Comparison of ENCODE assay signal across 12 mouse cellular contexts in the genomic region with DNA sequence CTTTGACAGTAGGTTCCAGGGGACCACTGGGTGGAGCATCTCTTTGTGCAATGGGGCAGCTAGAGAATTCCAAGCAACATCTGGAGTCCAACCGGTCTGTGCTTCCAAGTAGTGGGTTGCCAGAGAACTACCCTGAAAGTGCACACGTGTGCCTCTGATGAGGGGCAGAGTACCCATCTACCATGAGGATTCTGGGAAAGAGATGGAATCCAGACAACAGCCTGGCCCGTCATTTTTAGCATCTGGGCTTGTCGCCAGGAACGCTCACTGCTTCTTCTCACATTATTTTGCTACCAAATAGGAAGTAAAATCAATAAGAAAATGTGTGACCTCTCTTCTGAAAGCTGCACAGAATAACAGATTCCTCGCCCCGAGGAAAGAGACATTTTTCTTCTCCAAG.
A peak's percentile ranks its signal among the peaks of the same experiment; 100 is the strongest.
DNase-seq lines count a peak whose midpoint lies in the region; TF ChIP-seq lines count a peak whose summit lies in the region.
"Had no signal": no experiment of that assay in that cellular context is flagged by ENCODE, and none has a peak within 500 bp of the region (broad histone marks: within the 10 kb centered on the region; RNA-seq: fewer than 3 reads in every experiment).

No protein-coding gene starts in this region.

- no peak for TF ChIP-seq CTCF in layer of hippocampus, adult 2 months (conservative IDR thresholded peaks at IDR 0.05)

- peak overlapping the region; percentile 71 for H3K27ac ChIP-seq in layer of hippocampus, adult 2 months
- H3K27ac ChIP-seq: limb, embryonic 15.5 days; neural tube, embryonic 13.5 days had no signal

- H3K4me3 ChIP-seq in layer of hippocampus, adult 2 months, result no peak overlapping the region
- H3K4me3 ChIP-seq: heart, embryonic 12.5 days; limb, embryonic 15.5 days; megakaryocyte, embryonic 14.5 days; neural tube, embryonic 13.5 days had no signal

- DNase-seq in cerebellum, postnatal 25 days, result peak; percentile 17 to 48
- DNase-seq in cerebellum, adult 11-12 months, result no peak
- DNase-seq in kidney, postnatal 4 days, result peak; percentile 18 to 25
- no peak for DNase-seq in kidney, adult 8-10 months
- peak; percentile 63 to 73 for DNase-seq in layer of hippocampus, adult 2 months (ENCODE audit: low spot score in 2 of 2)
- DNase-seq in right cerebral cortex, postnatal 14 days, result peak; percentile 49
- DNase-seq in liver, result no peak
- no peak for DNase-seq in ovary, postnatal 14 days (ENCODE audit: low spot score)

Comparison
In these comparisons a context has a peak if more than half of its experiments do, and no peak if none do; other contexts are left out.
1. DNase-seq: peak in cerebellum, postnatal 25 days (2 of 2), kidney, postnatal 4 days (2 of 2), layer of hippocampus, adult 2 months (2 of 2) and right cerebral cortex, postnatal 14 days (single experiment); none in cerebellum, adult 11-12 months (single experiment), kidney, adult 8-10 months (0 of 2), liver (single experiment) and ovary, postnatal 14 days (single experiment).